Mouse (Mus musculus): ENCODE measurements around the gene Sfn.

DNA sequence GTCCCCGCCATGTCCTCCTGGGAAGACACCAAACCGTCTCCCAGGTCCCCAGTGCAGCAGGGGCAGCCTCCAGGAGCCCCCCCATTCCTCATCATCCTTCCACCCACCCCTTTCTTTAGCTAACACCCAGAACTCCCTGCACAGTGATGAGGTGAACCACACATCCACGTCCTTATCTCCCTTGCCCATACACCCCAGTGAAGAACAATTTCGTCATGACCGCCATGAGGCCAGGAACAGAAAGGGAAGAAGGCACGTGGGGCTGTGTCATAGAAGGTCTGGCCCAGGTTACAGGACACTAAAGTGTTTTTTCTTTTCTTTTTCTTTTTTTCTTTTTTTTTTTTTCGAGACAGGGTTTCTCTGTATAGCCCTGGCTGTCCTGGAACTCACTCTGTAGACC is 22.9 kb upstream of the Sfn start:
- TF ChIP-seq CTCF (IDR thresholded peaks at IDR 0.05) = no peak
- TF ChIP-seq EP300 (IDR thresholded peaks at IDR 0.05) = no peak

All from lung, postnatal 0 days (tissue).